Mouse (Mus musculus) embryo, embryonic 11.5 days (tissue): ENCODE measurements around the gene D230025D16Rik.
"Not testable (repeated sequence)": the region's sequence is repeated elsewhere in the genome, so short reads cannot be mapped to it uniquely, and the experiment has no call there.

Source experiments
- DNase-seq: peaks from one replicate; pipeline ENCODE4 v3.0.0-alpha.2; 2012; ENCODE audit warnings: low read depth, low spot score

The D230025D16Rik gene

DNA sequence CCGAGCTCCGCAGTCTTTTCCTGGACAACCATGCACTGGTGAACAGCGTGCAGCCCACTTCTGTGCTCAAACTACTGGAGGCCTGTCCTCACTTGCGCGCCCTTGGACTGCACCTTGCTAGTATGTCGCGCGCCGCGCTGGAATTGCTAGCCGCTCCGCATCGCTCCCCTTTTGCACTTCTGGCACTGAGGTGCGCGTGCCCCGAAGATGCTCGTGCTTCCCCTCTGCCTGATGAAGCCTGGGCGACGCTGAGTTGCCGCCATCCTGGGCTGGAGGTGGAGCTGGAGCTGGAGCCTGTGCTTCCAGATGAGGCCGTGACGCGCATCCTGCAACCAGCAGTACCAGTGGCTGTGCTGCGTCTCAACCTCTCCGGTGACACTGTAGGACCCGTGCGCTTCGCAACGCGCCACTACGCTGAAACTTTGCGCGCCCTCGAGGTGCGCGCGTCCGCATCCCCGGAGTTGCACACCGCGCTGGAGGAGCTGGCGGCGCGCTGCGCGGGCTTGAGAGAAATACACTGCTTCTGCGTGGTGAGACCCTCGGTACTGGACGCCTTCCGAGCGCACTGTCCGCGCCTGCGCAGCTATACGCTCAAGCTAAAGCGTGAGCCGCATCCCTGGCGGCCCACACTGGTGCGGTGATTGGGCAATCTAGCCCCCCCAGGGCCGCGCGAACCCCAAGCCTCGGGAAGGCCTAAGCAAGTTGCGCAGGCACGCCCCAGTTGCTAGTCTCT is 43.6 kb downstream of the D230025D16Rik start:
- DNase-seq, result no peak

DNA sequence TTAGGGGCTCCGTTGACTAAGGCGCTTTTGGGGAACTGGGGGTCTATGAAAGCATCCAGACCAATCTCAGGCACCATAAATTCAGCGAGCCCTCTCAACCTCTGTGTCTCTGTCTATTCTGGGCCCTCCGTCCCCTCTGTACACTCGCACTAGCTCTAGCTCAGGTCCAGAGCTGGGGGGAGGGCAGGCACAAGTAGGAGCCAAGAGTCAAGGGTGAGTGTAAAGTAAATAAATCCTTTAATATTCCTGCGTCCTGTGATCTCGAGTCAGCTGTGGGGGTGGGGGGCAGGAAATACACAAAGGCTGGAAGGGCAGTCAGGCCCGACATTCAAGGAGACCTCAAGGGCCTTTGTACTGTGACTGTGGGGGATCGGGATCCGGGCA is 44.1 kb downstream of the D230025D16Rik start:
- no peak for DNase-seq

DNA sequence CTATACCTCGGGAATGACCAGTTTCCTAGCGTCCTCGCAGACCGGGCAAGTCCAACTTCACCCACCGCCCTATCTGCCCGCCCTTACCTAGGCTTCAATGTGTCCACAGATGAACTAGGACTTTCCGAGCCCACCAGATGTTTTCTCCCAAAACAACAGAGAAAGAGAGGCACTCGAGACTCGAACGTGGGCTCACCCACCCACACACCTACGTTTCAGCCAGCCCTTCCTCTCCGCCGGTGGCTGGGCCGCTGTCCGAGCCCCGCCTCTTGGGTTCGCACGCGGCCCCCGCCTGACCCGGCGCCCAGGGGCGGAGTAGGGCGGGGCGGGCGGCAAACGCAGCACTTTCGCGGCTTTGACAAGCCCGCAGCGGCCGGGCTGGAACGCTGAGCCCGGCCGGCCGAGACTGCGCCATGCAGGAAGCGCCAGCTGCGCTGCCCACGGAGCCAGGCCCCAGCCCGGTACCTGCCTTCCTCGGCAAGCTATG is 44.6 kb downstream of the D230025D16Rik start, which contains the start of gene Hsf4:
TSS of gene Hsf4 (plus strand) at position 341 of the 487 bp plus-strand sequence.
- no peak for DNase-seq

DNA sequence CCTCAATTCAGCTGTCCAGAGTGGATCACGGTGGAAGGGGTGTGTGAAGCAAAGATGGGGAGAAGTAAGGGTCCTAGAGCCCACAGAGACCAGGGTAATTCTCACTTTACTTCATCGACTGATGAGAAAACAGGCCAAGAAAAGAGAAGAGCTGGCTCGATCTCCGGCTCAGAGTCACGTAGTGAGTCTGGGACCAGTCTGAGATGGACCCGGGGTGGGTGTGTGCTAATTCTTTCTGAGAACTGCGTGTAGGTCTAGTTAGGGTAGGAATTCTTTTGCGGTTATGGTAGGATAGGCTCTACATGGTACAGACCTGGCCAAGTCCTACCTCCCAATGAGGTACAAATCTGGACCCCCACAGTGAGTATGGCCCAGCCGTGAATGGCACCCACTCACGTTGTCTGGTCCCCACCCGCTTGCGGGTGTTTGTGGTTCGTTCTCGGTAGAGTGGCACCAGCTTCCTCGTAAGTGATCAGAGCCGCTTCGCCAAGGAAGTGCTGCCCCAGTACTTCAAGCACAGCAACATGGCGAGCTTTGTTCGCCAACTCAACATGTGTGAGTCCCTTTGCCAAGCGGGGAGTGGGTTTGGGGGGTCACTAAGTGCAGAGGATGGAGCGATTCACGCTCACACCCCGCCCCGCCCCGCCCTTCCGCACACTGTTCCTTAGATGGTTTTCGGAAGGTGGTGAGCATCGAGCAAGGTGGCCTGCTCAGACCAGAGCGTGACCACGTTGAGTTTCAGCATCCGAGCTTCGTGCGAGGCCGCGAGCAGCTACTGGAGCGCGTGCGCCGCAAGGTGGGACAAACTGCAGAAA is 45.4 kb downstream of the D230025D16Rik start:
- no peak for DNase-seq

DNA sequence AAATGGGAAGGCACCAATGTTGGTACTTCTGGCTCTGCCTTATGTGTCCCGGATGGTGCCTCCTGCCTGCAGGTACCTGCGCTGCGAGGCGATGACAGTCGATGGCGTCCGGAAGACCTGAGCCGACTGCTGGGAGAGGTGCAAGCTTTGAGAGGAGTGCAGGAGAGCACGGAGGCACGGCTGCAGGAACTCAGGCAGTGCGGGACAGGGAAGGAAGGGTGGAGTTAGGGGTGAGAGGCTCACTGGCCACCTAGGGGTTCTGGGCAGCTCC is 45.9 kb downstream of the D230025D16Rik start:
- no peak for DNase-seq

DNA sequence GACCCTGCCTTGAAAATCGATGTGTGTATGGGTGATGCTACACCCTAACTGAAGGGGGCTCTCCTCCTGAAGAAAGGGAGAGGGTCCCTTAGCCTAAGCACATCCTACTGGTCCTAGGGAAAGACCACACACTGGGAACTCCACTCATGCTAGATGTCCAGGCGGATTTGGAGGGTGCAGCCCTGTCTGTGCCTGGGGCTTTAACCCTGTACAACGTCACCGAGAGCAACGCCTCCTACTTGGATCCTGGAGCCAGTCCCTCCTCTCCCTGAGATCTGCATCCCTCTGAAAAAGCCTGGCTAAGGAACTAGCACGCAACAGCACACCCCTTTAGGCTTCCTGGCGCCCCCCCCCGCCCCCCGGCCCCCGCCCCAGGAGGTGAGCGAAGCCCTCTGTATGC is 50.4 kb downstream of the D230025D16Rik start:
- DNase-seq, result no peak

DNA sequence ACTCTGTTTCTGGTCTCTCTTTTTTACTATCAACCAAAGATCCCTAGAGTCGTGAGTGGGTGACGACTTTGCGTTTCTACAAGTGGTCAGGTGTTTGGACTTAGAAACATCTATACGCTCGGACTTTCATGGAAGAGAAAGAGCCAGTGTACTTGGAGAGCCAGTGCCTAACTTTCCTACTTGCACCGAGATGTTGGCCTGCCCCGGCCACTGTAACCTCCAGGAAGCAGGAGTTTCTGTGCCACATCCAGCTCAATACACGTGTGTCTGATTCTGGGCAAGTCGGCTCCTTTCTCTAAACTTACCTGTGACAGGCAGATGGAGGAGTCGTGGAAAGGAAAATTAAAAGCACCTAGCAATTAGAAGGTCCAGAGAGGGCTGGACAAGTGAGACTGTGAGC is 50.9 kb downstream of the D230025D16Rik start, which contains the start of gene Nol3:
TSS of gene Nol3 (plus strand) at position 301 of the 400 bp plus-strand sequence.
- no peak for DNase-seq

DNA sequence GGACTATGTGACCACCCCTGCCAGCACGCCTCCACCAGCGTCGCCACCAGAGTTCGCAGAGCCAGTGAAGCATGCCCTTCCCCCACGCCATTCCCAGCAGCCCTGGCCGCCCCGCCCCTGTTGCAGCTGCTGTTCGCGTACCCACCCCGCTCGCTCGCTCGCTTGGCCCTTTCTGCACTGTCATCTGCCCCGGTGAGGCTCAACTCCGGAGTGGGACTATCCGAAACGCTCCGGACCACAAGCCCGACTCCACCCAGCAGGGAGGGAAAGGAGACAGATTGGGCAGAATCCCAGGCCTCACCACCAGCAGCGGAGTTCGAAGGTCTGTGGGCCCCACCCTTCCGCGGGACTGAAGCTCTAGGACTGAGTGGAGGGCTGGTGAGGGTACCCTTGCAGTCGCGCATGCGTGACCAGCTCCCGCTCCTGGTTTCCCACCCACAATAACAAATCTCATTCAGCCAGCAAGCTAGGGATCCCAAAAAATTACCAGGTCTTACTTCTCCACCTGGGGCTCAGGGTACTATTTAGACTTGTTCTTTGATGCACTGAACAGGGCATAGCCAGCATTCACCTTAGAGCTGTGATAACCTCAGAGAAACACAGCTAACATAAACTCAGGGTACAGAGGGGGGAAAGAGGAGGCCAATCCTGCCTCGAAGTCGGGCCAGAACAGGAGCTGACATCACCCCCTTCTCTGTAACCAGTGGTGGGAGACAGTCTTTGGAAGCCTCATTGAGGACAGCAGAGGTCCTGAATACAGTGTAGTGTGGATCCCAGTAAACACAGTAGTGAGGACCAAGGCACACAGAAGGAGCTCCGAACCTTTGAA is 51.6 kb downstream of the D230025D16Rik start:
- no peak for DNase-seq

DNA sequence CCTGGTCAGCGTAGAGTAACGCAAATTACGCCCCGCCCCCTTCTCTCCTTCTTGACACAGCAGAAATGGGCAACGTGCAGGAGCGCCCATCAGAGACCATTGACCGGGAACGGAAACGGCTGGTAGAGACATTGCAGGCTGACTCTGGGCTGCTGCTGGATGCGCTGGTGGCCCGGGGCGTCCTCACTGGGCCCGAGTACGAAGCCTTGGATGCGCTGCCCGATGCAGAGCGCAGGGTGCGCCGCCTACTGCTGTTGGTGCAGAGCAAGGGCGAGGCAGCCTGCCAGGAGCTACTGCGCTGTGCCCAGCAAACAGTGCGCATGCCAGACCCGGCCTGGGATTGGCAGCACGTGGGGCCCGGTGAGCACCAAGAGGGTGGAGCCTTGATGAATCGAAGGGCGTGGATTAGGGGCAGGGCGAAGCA is 54.0 kb downstream of the D230025D16Rik start:
- DNase-seq, result no peak

DNA sequence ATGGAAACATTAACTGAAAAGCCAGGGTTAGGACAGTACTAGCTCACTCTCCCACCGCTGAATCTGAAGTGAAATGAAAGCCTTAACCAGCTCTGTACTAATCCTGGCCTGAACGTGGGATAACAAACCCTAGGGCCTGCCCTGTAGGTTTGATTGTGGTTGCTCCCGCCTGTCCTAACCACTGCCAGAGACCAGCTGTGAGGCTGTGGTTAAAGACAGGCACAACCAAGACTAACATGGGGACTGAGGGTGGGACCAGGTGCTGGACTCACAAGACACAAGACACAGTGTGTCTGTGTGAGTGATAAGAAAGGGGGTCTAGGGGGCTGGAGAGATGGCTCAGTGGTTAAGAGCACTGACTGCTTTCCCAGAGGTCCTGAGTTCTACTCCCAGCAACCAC is 55.6 kb downstream of the D230025D16Rik start:
- DNase-seq, result no peak

DNA sequence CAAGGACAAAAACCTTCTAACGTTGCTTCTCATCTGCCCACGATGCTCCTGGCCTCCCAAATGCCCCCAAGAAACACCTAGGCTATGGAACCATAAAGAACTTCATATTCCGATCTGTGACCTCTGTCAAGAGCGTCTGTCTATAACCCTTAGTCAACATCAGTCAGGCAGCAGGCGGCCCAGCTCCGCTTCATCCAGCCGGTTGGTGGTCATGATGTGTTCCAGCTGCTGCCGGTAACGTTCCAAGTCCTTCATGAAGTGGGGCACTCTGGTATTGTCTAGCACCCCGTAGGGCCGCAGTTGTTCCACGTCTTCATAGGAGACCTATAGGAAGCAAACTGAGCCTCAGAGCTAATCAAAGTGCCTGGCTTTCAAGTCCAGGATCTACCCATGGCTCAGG is 56.9 kb downstream of the D230025D16Rik start:
- no peak for DNase-seq

DNA sequence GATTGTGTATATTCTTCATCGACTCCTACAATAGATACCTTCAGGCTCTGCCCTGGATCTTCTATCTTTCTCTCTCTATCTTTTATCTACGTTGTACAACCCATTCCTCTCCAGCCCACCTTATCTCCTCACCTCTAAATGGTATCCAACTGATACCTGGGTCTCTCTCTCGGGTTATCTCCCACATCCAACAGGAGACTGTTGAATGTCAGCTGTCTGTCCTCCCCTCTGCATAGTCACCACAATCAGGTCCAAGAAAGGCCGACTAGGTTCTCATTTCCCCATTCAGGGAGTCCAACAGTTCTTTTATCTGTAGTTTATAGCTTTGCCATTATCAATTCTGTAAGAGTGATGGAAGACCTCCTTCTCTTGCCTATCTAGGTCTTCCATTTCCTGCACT is 57.3 kb downstream of the D230025D16Rik start:
- DNase-seq, result no peak

DNA sequence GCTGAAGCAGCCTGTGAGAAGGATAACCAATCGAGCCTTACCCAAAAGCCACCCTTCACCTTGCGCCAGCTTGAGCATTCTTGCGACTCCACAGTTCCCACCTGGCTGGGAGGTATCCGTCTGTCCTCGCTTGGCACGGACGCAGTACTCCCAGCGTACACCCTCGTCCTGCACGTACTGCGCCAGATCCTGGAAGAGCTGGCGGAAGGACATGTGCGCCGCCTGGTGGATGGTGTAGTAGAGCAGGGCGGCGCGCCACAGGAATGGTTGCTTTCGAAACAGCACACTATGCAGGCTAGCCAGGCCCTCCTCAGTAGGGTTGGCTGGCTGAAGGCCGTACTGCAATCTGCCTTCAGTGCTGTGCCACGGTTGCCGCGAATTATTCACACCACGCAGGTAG is 58.1 kb downstream of the D230025D16Rik start:
- no peak for DNase-seq

DNA sequence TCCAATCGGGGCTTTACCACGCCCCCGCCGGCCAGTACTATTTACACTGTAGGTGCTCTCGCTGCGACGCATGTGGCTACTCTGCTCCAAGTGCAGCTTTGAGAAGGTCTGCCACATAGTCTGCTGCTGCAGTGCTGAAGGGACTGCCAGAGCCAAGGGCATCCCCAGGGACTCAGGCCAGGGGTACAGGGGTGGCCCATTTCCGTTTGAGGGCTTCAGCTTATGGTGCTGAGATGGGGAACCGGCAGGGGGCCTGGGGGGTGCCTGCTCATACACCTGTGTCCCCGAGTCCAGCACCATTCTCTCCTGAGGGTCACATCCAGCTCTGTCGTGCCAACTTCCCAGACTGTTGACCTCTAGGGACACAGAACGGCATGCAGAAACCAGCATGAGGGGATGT is 60.6 kb downstream of the D230025D16Rik start:
- no peak for DNase-seq

DNA sequence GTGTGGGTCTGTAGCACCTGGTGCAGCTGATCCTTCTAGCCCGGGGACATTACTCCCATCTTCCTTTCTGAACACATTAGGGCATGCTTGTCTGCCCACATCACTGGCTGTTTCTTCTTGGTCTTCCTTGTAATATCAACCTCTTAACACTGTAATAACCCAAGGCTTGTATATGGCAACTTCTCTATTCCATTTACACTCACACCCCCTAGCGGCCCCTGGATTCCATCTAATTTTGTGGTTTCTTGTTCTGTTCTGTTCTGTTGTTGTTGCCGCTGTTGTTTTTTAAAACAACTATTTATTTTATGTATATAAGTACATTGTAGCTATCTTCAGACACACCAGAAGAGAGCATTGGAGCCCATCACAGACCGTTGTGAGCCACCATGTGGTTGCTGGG is 62.0 kb downstream of the D230025D16Rik start:
- DNase-seq, result no peak

DNA sequence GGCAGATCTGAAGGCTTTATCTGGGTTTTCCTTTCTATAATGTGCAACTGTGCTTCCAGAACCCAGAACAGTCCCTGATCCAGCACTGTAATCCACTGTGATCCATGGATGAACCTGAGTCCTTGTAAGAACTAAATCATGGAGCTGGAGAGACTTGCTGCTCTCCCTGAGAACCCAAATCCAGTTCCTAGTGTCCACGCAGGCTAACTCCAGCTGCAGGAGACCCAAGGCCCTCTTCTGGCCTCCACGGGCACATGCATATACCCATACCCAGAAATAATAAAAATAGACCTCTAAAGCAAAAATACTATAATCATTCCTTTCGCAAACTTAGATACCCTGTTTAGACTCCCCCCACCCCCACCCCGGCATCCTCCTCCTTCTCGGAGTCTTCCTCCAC is 63.3 kb downstream of the D230025D16Rik start:
- DNase-seq, result no peak

DNA sequence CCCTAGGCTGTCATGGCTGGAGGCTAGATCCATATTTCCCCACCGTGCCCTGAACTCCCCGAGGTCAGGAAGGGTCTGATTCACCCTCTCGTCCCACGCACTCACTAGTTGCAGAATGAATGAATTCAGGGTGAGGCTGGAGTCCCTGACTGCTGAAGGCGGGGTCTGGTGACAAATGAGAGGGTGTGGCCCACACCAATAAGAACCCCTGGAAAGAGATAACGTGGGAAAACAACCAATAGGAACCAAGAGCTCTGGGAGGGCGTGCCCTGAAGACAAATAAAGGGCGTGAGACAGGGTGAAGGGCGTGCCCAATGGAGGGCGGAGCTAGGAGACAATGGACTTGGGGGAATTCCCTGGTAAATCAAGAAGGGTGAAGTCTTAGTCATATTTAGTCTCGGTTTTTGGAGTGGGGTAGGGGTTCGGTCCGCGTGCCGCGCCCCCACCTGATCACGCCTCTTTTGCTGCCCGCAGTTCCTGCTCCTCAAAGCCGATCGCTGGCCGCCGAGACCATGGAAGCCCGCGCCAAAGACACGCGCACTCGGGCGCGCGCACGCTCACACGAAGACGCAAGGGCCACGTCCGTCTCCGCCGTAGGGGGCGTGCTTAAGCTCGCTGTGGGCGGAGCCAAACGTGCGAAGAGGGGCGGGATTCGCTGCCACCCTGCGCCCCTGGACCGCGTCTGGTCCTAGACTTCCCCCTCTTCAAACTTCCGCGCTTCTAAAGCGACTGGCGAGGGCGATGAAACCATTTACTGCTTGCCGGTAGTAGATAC is 64.2 kb downstream of the D230025D16Rik start:
- DNase-seq, result peak; percentile 95

DNA sequence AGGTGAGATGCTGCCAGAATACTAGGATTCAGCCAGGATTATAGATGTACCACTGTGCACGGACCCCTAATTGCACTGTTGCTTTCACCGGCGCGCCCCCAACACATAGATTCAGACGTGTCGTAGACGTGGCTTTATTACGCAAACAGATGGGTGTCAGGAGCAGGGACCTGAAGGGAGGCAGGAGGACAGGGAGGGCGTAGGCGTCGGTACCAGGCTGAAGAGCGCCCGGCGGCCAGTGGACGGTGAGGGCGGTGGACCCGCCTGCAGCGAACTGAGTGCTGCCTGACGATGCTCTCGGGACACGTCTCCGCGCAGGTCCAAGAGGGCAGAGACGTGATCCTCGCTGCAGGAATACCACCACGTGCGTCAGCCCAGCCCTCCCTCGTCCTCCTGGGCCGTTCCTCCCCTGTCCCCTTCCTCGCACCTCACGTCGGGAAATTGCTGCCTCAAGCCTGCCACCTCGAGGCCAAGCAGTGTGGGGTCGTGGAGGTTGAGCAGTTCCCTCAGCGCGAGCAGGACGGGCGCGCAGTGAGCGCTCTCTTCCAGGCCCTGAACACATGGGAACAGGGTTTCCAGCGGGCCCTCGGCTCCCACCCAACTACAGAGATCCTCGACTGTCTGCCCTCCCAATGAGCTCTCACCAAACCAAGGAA is 65.0 kb downstream of the D230025D16Rik start, which contains the start of gene 4931428F04Rik:
TSS of gene 4931428F04Rik (minus strand) at position 60 of the 656 bp plus-strand sequence.
- no peak for DNase-seq

DNA sequence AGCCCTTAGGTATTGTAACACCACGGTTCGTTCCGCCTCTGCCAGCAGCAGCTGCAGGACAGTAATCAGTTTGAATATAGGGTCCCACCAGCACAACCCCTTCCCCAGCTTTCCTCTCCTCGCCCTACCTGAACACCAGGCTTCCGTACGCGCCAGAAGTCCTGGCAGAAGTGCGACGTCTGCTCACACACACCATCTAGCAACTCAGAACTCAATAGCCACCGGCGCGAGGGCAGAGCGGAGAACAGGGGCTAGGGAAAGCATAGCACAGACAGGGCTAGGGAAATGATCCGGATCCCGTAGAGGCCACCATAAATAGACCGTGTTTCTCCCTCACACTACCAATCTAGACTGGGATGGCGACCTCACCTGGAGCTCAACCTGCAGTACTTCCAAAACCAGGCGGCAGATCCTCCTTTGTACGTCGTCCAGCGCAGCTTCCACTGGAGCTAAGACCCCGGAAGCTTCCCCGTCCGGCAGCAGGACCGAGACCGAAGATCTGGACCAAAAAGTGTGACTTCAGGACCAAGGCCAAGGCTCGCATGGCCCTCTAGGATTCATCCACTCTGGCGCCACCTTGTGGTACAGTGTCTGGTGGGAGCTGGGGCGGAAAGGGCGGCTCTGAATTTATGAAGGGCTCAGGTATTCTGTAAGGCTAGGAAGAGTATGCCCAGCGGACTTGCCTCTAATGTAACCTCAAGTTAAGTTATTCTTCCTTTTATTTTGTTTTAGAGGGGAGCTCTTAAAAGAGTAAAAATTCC is 65.8 kb downstream of the D230025D16Rik start:
- peak; percentile 87 for DNase-seq

DNA sequence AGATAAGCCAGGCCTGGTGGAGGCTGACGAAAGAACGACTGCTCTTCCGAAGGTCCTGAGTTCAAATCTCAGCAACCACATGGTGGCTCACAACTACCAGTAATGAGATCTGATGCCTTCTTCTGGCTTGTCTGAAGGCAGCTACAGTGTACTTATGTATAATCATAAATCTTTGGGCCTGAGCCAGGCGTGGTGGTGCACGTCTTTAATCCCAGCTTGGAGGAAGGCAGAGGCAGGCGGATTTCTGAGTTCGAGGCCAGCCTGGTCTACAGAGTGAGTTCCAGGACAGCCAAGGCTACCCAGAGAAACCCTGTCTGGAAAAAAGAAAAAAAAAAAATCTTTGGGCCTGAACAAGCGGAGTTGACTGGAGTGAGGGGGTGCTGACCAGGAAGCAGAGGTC is 66.4 kb downstream of the D230025D16Rik start:
- DNase-seq, result not testable (repeated sequence)
